9 mouse cellular contexts compared by ENCODE assay signal in the genomic region with DNA sequence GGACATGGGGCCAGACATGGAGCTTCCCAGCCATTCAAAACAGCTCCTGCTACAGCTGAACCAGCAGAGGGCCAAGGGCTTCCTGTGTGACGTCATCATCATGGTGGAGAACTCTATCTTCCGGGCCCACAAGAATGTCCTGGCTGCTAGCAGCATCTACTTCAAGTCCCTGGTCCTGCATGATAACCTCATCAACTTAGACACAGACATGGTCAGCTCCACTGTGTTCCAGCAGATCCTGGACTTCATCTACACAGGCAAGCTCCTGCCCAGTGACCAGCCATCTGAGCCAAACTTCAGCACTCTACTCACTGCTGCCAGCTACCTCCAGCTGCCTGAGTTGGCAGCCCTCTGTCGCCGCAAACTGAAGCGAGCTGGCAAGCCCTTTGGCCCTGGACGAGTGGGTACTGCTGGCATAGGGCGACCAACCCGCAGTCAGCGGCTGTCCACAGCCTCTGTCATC. TPM values are rescaled to one million over a fixed set of nuclear protein-coding genes. Genes with fewer than 3 reads are reported as not detected.
DNase-seq lines count a peak whose midpoint lies in the region; ATAC-seq and TF ChIP-seq lines count a peak whose summit lies in the region.
"Had no signal": no experiment of that assay in that cellular context is flagged by ENCODE, and none has a peak within 500 bp of the region (broad histone marks: within the 10 kb centered on the region; RNA-seq: fewer than 3 reads in every experiment).

No protein-coding gene starts in this region.

- intact Hi-C loops in left cerebral cortex, postnatal 36 days (cut with DNase I), result no loop called here

- 74% methylated on average over 9 of the region's 9 CpGs for WGBS in kidney, adult 2 months
- WGBS in heart, postnatal 0 days, result 52% methylated on average over 9 of the region's 9 CpGs

- H3K27ac ChIP-seq in kidney, adult 2 months (ENCODE audit: insufficient read depth, low read depth, low read length), result no peak overlapping the region
- peak overlapping the region; percentile 27 for H3K27ac ChIP-seq in heart, postnatal 0 days (ENCODE audit: low read depth)

- peak; percentile 56 for DNase-seq in adrenal gland, postnatal 10 days
- no peak for DNase-seq in adrenal gland, postnatal 4 days (ENCODE audit: low spot score in 2 of 2)
- DNase-seq in kidney, adult 2 months, result peak; percentile 55
- no peak for DNase-seq in kidney, postnatal 10 days
- DNase-seq in G1E (ENCODE audit: low spot score), result no peak
- DNase-seq in heart, postnatal 0 days (ENCODE audit: low spot score), result peak; percentile 67
- DNase-seq in urinary bladder, adult 2 months (ENCODE audit: low spot score), result no peak
- no peak for DNase-seq in left cerebral cortex, postnatal 36 days (ENCODE audit: low spot score in 2 of 2)
- DNase-seq: lung, adult 2 months had no signal

- no peak overlapping the region for H3K4me3 ChIP-seq in kidney, adult 2 months (ENCODE audit: insufficient read depth, low read depth, low read length)
- H3K4me3 ChIP-seq in G1E (ENCODE audit: low read depth, low read length), result peak overlapping the region; percentile 30
- H3K4me3 ChIP-seq in heart, postnatal 0 days (ENCODE audit: low read depth, low read length), result no peak overlapping the region

- TF ChIP-seq EP300 in heart, postnatal 0 days (IDR thresholded peaks at IDR 0.05; ENCODE audit: low read depth), result no peak

- no peak for TF ChIP-seq POLR2A in kidney, adult 2 months (IDR thresholded peaks at IDR 0.05; ENCODE audit: low read depth, low read length)

- H3K4me2 ChIP-seq in heart, postnatal 0 days (ENCODE audit: low read depth, low read length), result no peak overlapping the region

- no peak overlapping the region for H3K9ac ChIP-seq in heart, postnatal 0 days (replicated peaks; ENCODE audit: low read depth, low read length)

- no peaks in the 10 kb centered on the region for H3K27me3 ChIP-seq in kidney, adult 2 months (replicated peaks; ENCODE audit: control insufficient read depth, insufficient read depth, low read length)
- H3K27me3 ChIP-seq in G1E (ENCODE audit: insufficient read depth, low read length), result no peaks in the 10 kb centered on the region
- no peaks in the 10 kb centered on the region for H3K27me3 ChIP-seq in heart, postnatal 0 days (ENCODE audit: control insufficient read depth, insufficient read depth, low read length)

- TF ChIP-seq CTCF in kidney, adult 2 months (conservative IDR thresholded peaks at IDR 0.05; ENCODE audit: insufficient read depth, insufficient read length, low read depth, low read length), result 0 out of 2 replicates have a peak, but pooled peaks have one; percentile 10
- no peak for TF ChIP-seq CTCF in G1E (IDR thresholded peaks at IDR 0.05; ENCODE audit: low read depth, low read length)
- TF ChIP-seq CTCF in heart, postnatal 0 days (IDR thresholded peaks at IDR 0.05; ENCODE audit: low read depth), result peak; percentile 36

- 0 out of 2 replicates have a peak, but pooled peaks cover under 1% of the 10 kb centered on the region for H3K4me1 ChIP-seq in kidney, adult 2 months (ENCODE audit: control insufficient read depth, insufficient read depth, low read length)
- peaks cover 85% of the 10 kb centered on the region for H3K4me1 ChIP-seq in G1E (ENCODE audit: insufficient read depth, low read depth, low read length)
- peaks cover 25% of the 10 kb centered on the region for H3K4me1 ChIP-seq in heart, postnatal 0 days (ENCODE audit: control insufficient read depth, insufficient read depth)

- H3K9me3 ChIP-seq in G1E (replicated peaks), result no peaks in the 10 kb centered on the region
- no peaks in the 10 kb centered on the region for H3K9me3 ChIP-seq in heart, postnatal 0 days (replicated peaks; ENCODE audit: control insufficient read depth, low read length)

- ATAC-seq in G1E (ENCODE audit: extremely low read depth, insufficient number of reproducible peaks, low FRiP score, poor library complexity, severe bottlenecking), result no peak
- peak; percentile 65 for ATAC-seq in heart, postnatal 0 days (ENCODE audit: insufficient read depth, low read depth)

- H3K36me3 ChIP-seq in kidney, adult 2 months (ENCODE audit: control insufficient read depth, insufficient read depth, low read length), result no peaks in the 10 kb centered on the region
- peaks cover 90% of the 10 kb centered on the region for H3K36me3 ChIP-seq in G1E (replicated peaks)
- H3K36me3 ChIP-seq in heart, postnatal 0 days (replicated peaks; ENCODE audit: control insufficient read depth, insufficient read depth, low read length), result peaks cover 28% of the 10 kb centered on the region

RNA-seq across cellular contexts. Expression of gene Tmem191c, which starts 18.5 kb away (rescaled TPM):
- 10 to 100 TPM in 1 of 2 experiments, 1 to 10 TPM in 1; 6.2 to 11.9 TPM for total RNA-seq in adrenal gland, postnatal 10 days (2021)
- 10 to 100 TPM; 22.9 to 26.7 TPM for total RNA-seq in adrenal gland, postnatal 4 days (2021)
- polyA plus RNA-seq in kidney, adult 2 months (2012; rRNA removed), result 7.7 and 8.0 TPM in 2 replicates
- 4.5 and 5.1 TPM in 2 replicates for total RNA-seq in G1E (2014; fragmentation: Nextera tagmentation)
- total RNA-seq in G1E (2017), result 21.6 and 23.4 TPM in 2 replicates
- polyA plus RNA-seq in G1E (2012), result 27.8 and 32.7 TPM in 2 replicates
- total RNA-seq in heart, postnatal 0 days (2014; rRNA removed; ENCODE audit: low replicate concordance), result 10.8 and 12.7 TPM in 2 replicates
- polyA plus RNA-seq in heart, postnatal 0 days (2015; fragmentation: Nextera tagmentation; extraction: Ambion mirVana), result 8.0 and 9.1 TPM in 2 replicates
- 30.4 and 31.6 TPM in 2 replicates for polyA plus RNA-seq in urinary bladder, adult 2 months (2012; rRNA removed)
- 100 to 1,000 TPM; 102 to 115 TPM for total RNA-seq in left cerebral cortex, postnatal 36 days (2021)

RNA-seq across cellular contexts. Expression of gene Hic2, which starts 24.0 kb away (rescaled TPM):
- total RNA-seq in adrenal gland, postnatal 10 days (2021), result 1 to 10 TPM; 3.2 to 3.3 TPM
- 1 to 10 TPM; 5.6 TPM for total RNA-seq in adrenal gland, postnatal 4 days (2021)
- 1.5 and 1.8 TPM in 2 replicates for polyA plus RNA-seq in kidney, adult 2 months (2012; rRNA removed)
- total RNA-seq in G1E (2014; fragmentation: Nextera tagmentation), result 25.1 and 25.6 TPM in 2 replicates
- total RNA-seq in G1E (2017), result 14.8 and 15.1 TPM in 2 replicates
- polyA plus RNA-seq in G1E (2012), result 21.4 and 22.0 TPM in 2 replicates
- total RNA-seq in heart, postnatal 0 days (2014; rRNA removed; ENCODE audit: low replicate concordance), result 8.0 and 14.7 TPM in 2 replicates
- polyA plus RNA-seq in heart, postnatal 0 days (2015; fragmentation: Nextera tagmentation; extraction: Ambion mirVana), result 2.9 and 3.0 TPM in 2 replicates
- 3.5 and 4.7 TPM in 2 replicates for polyA plus RNA-seq in urinary bladder, adult 2 months (2012; rRNA removed)
- 1 to 10 TPM; 5.3 to 5.4 TPM for total RNA-seq in left cerebral cortex, postnatal 36 days (2021)

RNA-seq across cellular contexts. Expression of gene Rimbp3, which starts 49.0 kb away (rescaled TPM):
- total RNA-seq in adrenal gland, postnatal 10 days (2021), result under 1 TPM in 1 of 2 experiments, not detected in 1; 0.06 TPM
- total RNA-seq in adrenal gland, postnatal 4 days (2021), result under 1 TPM in 1 of 2 experiments, not detected in 1; 0.22 TPM
- polyA plus RNA-seq in kidney, adult 2 months (2012; rRNA removed), result 0.05 and 0.08 TPM in 2 replicates
- 5.6 TPM in 2 replicates for total RNA-seq in G1E (2014; fragmentation: Nextera tagmentation)
- 1.6 and 2.1 TPM in 2 replicates for total RNA-seq in G1E (2017)
- polyA plus RNA-seq in G1E (2012), result 1.5 and 1.7 TPM in 2 replicates
- 0.15 and 0.61 TPM in 2 replicates for total RNA-seq in heart, postnatal 0 days (2014; rRNA removed; ENCODE audit: low replicate concordance)
- polyA plus RNA-seq in heart, postnatal 0 days (2015; fragmentation: Nextera tagmentation; extraction: Ambion mirVana), result 0.11 and 0.14 TPM in 2 replicates
- 0.26 and 0.37 TPM in 2 replicates for polyA plus RNA-seq in urinary bladder, adult 2 months (2012; rRNA removed)
- total RNA-seq in left cerebral cortex, postnatal 36 days (2021), result 1 to 10 TPM; 1.7 to 2.0 TPM

RNA-seq across cellular contexts. Expression of gene Ube2l3, which starts 54.9 kb away (rescaled TPM):
- 100 to 1,000 TPM; 163 to 176 TPM for total RNA-seq in adrenal gland, postnatal 10 days (2021)
- 100 to 1,000 TPM; 200 to 206 TPM for total RNA-seq in adrenal gland, postnatal 4 days (2021)
- polyA plus RNA-seq in kidney, adult 2 months (2012; rRNA removed), result 64.6 and 73.6 TPM in 2 replicates
- total RNA-seq in G1E (2014; fragmentation: Nextera tagmentation) (356 and 455 TPM in 2 replicates), G1E (2017) (143 and 176 TPM in 2 replicates)
- polyA plus RNA-seq in G1E (2012), result 96.3 and 111 TPM in 2 replicates
- total RNA-seq in heart, postnatal 0 days (2014; rRNA removed; ENCODE audit: low replicate concordance), result 62.5 and 79.2 TPM in 2 replicates
- 254 and 255 TPM in 2 replicates for polyA plus RNA-seq in heart, postnatal 0 days (2015; fragmentation: Nextera tagmentation; extraction: Ambion mirVana)
- polyA plus RNA-seq in urinary bladder, adult 2 months (2012; rRNA removed), result 105 and 111 TPM in 2 replicates
- 100 to 1,000 TPM; 123 to 145 TPM for total RNA-seq in left cerebral cortex, postnatal 36 days (2021)

Comparison
In these comparisons a context has a peak if more than half of its experiments do, and no peak if none do; other contexts are left out.
1. DNase-seq: peak in adrenal gland, postnatal 10 days (single experiment), kidney, adult 2 months (single experiment) and heart, postnatal 0 days (single experiment); none in adrenal gland, postnatal 4 days (0 of 2), kidney, postnatal 10 days (single experiment), G1E (single experiment), urinary bladder, adult 2 months (single experiment) and left cerebral cortex, postnatal 36 days (0 of 2).